Mouse (Mus musculus): ENCODE results near the gene Slc45a2.
A peak's percentile ranks its signal among the peaks of the same experiment; 100 is the strongest.
"Not testable (repeated sequence)": the region's sequence is repeated elsewhere in the genome, so short reads cannot be mapped to it uniquely, and the experiment has no call there.

The Slc45a2 gene

GRCm38 (mm10) chr15:11000421-11000820 lies at the start of gene Slc45a2:
Gene Slc45a2 (plus strand): TSS chr15:11000721.
- DNase-seq (ENCODE audit: low spot score), result no peak

GRCm38 (mm10) chr15:10951951-10952759 lies 48.4 kb upstream of the Slc45a2 start, which contains the start of gene C1qtnf3:
Gene C1qtnf3 (plus strand): TSS chr15:10952332.
- DNase-seq (ENCODE audit: low spot score), result no peak

GRCm38 (mm10) chr15:10952760-10953305 lies 47.7 kb upstream of the Slc45a2 start:
- DNase-seq (ENCODE audit: low spot score), result no peak

- no peak for DNase-seq (ENCODE audit: low spot score)
Observed at GRCm38 (mm10) chr15:10953465-10953864, 47.1 kb upstream of the Slc45a2 start.

GRCm38 (mm10) chr15:10954381-10955016 lies 46.0 kb upstream of the Slc45a2 start:
- no peak for DNase-seq (ENCODE audit: low spot score)

- DNase-seq (ENCODE audit: low spot score), result no peak
Observed at GRCm38 (mm10) chr15:10955156-10955555, 45.4 kb upstream of the Slc45a2 start.

- no peak for DNase-seq (ENCODE audit: low spot score)
Observed at GRCm38 (mm10) chr15:10956706-10957105, 43.8 kb upstream of the Slc45a2 start.

GRCm38 (mm10) chr15:10959277-10960026 lies 41.1 kb upstream of the Slc45a2 start:
- DNase-seq (ENCODE audit: low spot score), result no peak

GRCm38 (mm10) chr15:10960267-10960666 lies 40.3 kb upstream of the Slc45a2 start:
- no peak for DNase-seq (ENCODE audit: low spot score)

GRCm38 (mm10) chr15:10962601-10963000 lies 37.9 kb upstream of the Slc45a2 start:
- DNase-seq (ENCODE audit: low spot score), result no peak

GRCm38 (mm10) chr15:10969439-10969838 lies 31.1 kb upstream of the Slc45a2 start:
- no peak for DNase-seq (ENCODE audit: low spot score)

- DNase-seq (ENCODE audit: low spot score), result no peak
Observed at GRCm38 (mm10) chr15:10970777-10971176, 29.7 kb upstream of the Slc45a2 start.

GRCm38 (mm10) chr15:10977151-10977550 lies 23.4 kb upstream of the Slc45a2 start:
- DNase-seq (ENCODE audit: low spot score), result no peak

GRCm38 (mm10) chr15:10980712-10981111 lies 19.8 kb upstream of the Slc45a2 start:
- DNase-seq (ENCODE audit: low spot score), result no peak

- DNase-seq (ENCODE audit: low spot score), result peak; percentile 47
Observed at GRCm38 (mm10) chr15:10981377-10982063, 19.0 kb upstream of the Slc45a2 start, which contains the start of gene Amacr. Gene Amacr (plus strand): TSS chr15:10981756.

- DNase-seq (ENCODE audit: low spot score), result no peak
Observed at GRCm38 (mm10) chr15:10982064-10982435, 18.5 kb upstream of the Slc45a2 start.

- DNase-seq (ENCODE audit: low spot score), result no peak
Observed at GRCm38 (mm10) chr15:10985756-10986155, 14.8 kb upstream of the Slc45a2 start.

GRCm38 (mm10) chr15:10986477-10986876 lies 14.0 kb upstream of the Slc45a2 start:
- not testable (repeated sequence) for DNase-seq (ENCODE audit: low spot score)

GRCm38 (mm10) chr15:10990411-10990810 lies 10.1 kb upstream of the Slc45a2 start:
- DNase-seq (ENCODE audit: low spot score), result no peak

- DNase-seq (ENCODE audit: low spot score), result no peak
Observed at GRCm38 (mm10) chr15:10991566-10991965, 9.0 kb upstream of the Slc45a2 start.

- DNase-seq (ENCODE audit: low spot score), result no peak
Observed at GRCm38 (mm10) chr15:10999832-11000231, 689 bp upstream of the Slc45a2 start.

GRCm38 (mm10) chr15:11003791-11004190 lies 3.3 kb downstream of the Slc45a2 start:
- DNase-seq (ENCODE audit: low spot score), result no peak
